ENCODE assay signal across 15 mouse cellular contexts in the genomic region with DNA sequence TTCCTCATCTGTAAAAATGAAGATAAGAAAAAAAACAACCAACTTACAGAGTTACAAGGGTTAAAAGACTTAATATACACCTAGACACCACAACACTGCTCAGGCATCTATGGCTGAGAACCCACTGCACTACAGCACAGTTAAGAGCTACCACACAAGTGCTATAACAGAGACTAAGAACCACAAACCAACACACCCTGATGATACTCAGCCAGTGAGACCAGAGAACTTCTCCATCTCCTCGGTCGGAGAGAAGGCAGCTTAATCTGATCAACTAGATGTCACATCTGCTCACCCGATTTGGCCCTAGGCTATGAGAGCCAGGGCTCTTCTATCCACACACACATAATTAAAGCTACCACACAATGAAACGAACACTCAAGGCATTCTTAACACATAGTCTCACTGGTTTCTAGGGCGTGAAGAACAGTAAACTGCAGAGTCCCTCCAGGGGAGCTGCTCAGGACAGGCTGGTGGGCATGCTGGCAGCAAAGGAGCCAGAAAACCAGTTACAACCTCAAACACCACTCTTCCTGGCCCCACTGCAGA.
"Had no signal": no experiment of that assay in that cellular context is flagged by ENCODE, and none has a peak within 500 bp of the region (broad histone marks: within the 10 kb centered on the region; RNA-seq: fewer than 3 reads in every experiment).

No protein-coding gene starts in this region.

- ATAC-seq: intestine, embryonic 15.5 days had no signal

- H3K4me3 ChIP-seq: intestine, embryonic 15.5 days; liver, embryonic 15.5 days; midbrain, embryonic 10.5 days; myocyte; neural tube, embryonic 15.5 days had no signal

- H3K9me3 ChIP-seq: intestine, embryonic 15.5 days; liver, embryonic 15.5 days; midbrain, embryonic 10.5 days; neural tube, embryonic 15.5 days had no signal

- DNase-seq: kidney, adult 18-20 months; kidney, postnatal 25 days; layer of hippocampus, postnatal 36 days; left cerebral cortex, postnatal 4 days; midbrain, embryonic 14.5 days; right cerebral cortex, postnatal 4 days; spleen, adult 18-20 months; thymus, adult 2 months; thymus, postnatal 25 days had no signal

- H3K4me2 ChIP-seq: intestine, embryonic 15.5 days; liver, embryonic 11.5 days; liver, embryonic 15.5 days; neural tube, embryonic 15.5 days had no signal

- H3K27ac ChIP-seq: intestine, embryonic 15.5 days; liver, embryonic 15.5 days; midbrain, embryonic 10.5 days; neural tube, embryonic 15.5 days had no signal

- H3K9ac ChIP-seq: intestine, embryonic 15.5 days; liver, embryonic 15.5 days; neural tube, embryonic 15.5 days had no signal

- H3K27me3 ChIP-seq: intestine, embryonic 15.5 days; liver, embryonic 15.5 days; neural tube, embryonic 15.5 days had no signal

- H3K36me3 ChIP-seq: intestine, embryonic 15.5 days had no signal
